Mouse (Mus musculus): ENCODE measurements around the gene Dvl1. TPM values are rescaled to one million over a fixed set of nuclear protein-coding genes. Genes with fewer than 3 reads are reported as not detected.

Dvl1 gene
- polyA plus RNA-seq, 1 experiment from 2014 or later, result 17.8 TPM

DNA sequence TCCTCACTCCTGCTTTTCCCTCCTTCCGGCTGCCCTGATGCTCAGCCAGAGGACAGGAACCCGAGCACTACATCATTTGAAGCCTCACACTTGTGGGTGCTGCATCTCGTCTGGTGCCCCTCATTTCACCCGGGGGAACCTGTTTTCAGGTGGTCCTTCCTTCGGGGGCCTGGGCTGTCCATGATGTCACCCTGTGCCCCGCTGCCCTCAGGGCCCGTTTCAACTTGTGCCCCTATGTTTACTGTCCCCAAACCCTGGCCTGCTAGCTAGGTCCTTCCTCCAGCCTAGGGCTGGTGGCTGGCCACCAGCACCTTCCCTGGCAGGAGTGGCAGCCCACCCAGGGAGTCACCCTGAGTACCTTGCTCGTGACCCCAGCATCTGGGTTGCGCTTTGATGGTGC is 58.9 kb downstream of the Dvl1 start:
- DNase-seq (no peak), ATAC-seq (ENCODE audit: insufficient read depth) (no peak)
- H3K9me3 ChIP-seq (ENCODE audit: low read depth, low read length), result no peaks in the 10 kb centered on the region
- no peaks in the 10 kb centered on the region for H3K4me1 ChIP-seq (ENCODE audit: insufficient read depth)
- no peak overlapping the region for H3K4me2 ChIP-seq
- WGBS, result 75% methylated on average over 9 of the region's 9 CpGs
- no peak overlapping the region for H3K4me3 ChIP-seq (ENCODE audit: low read depth, low read length)
- H3K36me3 ChIP-seq (ENCODE audit: insufficient read depth), result peaks cover 47% of the 10 kb centered on the region
- H3K27me3 ChIP-seq (ENCODE audit: insufficient read depth, low read length), result no peaks in the 10 kb centered on the region
- no peak for TF ChIP-seq CTCF (IDR thresholded peaks at IDR 0.05; ENCODE audit: low read depth)
- no peak overlapping the region for H3K27ac ChIP-seq (ENCODE audit: low read depth)
- no peak overlapping the region for H3K9ac ChIP-seq

GRCm38 (mm10) chr4:155907003-155907402 is 59.8 kb downstream of the Dvl1 start:
- Histone ChIP-seq H3K9me3 (ENCODE audit: low read depth, low read length) (no peaks in the 10 kb centered on the region), H3K9ac (no peak overlapping the region), H3K4me1 (ENCODE audit: insufficient read depth) (no peaks in the 10 kb centered on the region), H3K27ac (ENCODE audit: low read depth) (no peak overlapping the region), H3K27me3 (ENCODE audit: insufficient read depth, low read length) (no peaks in the 10 kb centered on the region), H3K4me2 (no peak overlapping the region), H3K4me3 (ENCODE audit: low read depth, low read length) (no peak overlapping the region), H3K36me3 (ENCODE audit: insufficient read depth) (peaks cover 38% of the 10 kb centered on the region)
- DNase-seq (no peak), ATAC-seq (ENCODE audit: insufficient read depth) (no peak)
- WGBS, result 62% methylated on average over 11 of the region's 11 CpGs
- no peak for TF ChIP-seq CTCF (IDR thresholded peaks at IDR 0.05; ENCODE audit: low read depth)

GRCm38 (mm10) chr4:155908281-155908680 is 61.1 kb downstream of the Dvl1 start:
- no peak for ATAC-seq (ENCODE audit: insufficient read depth)
- H3K9ac ChIP-seq, result no peak overlapping the region
- no peak overlapping the region for H3K4me2 ChIP-seq
- no peaks in the 10 kb centered on the region for H3K4me1 ChIP-seq (ENCODE audit: insufficient read depth)
- no peaks in the 10 kb centered on the region for H3K9me3 ChIP-seq (ENCODE audit: low read depth, low read length)
- TF ChIP-seq CTCF (IDR thresholded peaks at IDR 0.05; ENCODE audit: low read depth), result no peak
- peaks cover 26% of the 10 kb centered on the region for H3K36me3 ChIP-seq (ENCODE audit: insufficient read depth)
- no peaks in the 10 kb centered on the region for H3K27me3 ChIP-seq (ENCODE audit: insufficient read depth, low read length)
- H3K27ac ChIP-seq (ENCODE audit: low read depth), result no peak overlapping the region
- no peak for DNase-seq
- H3K4me3 ChIP-seq (ENCODE audit: low read depth, low read length), result no peak overlapping the region
- WGBS, result 68% methylated on average over 7 of the region's 7 CpGs

DNA sequence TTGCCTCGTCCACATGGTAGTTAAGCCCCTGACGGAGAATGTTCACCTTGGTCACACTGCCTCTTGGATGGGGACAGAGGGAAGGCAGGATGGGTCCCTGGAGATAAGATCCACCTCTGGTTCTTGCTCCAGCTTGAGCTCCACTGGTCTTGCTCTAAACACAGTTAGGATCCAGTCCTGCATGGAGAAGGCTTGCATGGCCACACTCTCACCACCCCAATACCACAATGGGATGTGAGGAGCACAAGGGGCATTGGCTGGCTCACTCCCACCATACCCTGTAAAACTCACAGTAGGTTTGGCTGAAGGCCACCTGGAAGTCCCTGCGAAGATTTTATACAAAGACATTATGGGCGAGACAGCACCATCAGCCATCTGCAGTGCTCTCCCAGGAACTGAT is 61.5 kb downstream of the Dvl1 start:
- Histone ChIP-seq H3K27me3 (ENCODE audit: insufficient read depth, low read length) (no peaks in the 10 kb centered on the region), H3K9me3 (ENCODE audit: low read depth, low read length) (no peaks in the 10 kb centered on the region), H3K4me2 (no peak overlapping the region), H3K9ac (no peak overlapping the region), H3K4me3 (ENCODE audit: low read depth, low read length) (no peak overlapping the region), H3K27ac (ENCODE audit: low read depth) (no peak overlapping the region), H3K36me3 (ENCODE audit: insufficient read depth) (peaks cover 23% of the 10 kb centered on the region), H3K4me1 (ENCODE audit: insufficient read depth) (no peaks in the 10 kb centered on the region)
- DNase-seq (no peak), ATAC-seq (ENCODE audit: insufficient read depth) (no peak)
- TF ChIP-seq CTCF (IDR thresholded peaks at IDR 0.05; ENCODE audit: low read depth), result no peak
- WGBS, result 89% methylated on average over 4 of the region's 4 CpGs

Other genes with a start within 250 kb of the Dvl1 start
- 9.5 and 9.7 TPM in 2 replicates for gene Slc35e2, start 246.0 kb upstream of the Dvl1 start, polyA plus RNA-seq (2014; fragmentation: Nextera tagmentation; extraction: Ambion mirVana)
- 56.3 and 58.7 TPM in 2 replicates for gene Cdk11b, start 222.5 kb upstream of the Dvl1 start, polyA plus RNA-seq (2014; fragmentation: Nextera tagmentation; extraction: Ambion mirVana)
- gene Gm10563, start 202.0 kb upstream of the Dvl1 start, polyA plus RNA-seq (2014; fragmentation: Nextera tagmentation; extraction: Ambion mirVana), result not detected in 2 replicates
- 34.8 and 38.7 TPM in 2 replicates for gene Mmp23, start 194.0 kb upstream of the Dvl1 start, polyA plus RNA-seq (2014; fragmentation: Nextera tagmentation; extraction: Ambion mirVana)
- gene Mib2, start 178.2 kb upstream of the Dvl1 start, polyA plus RNA-seq (2014; fragmentation: Nextera tagmentation; extraction: Ambion mirVana), result 22.4 and 24.8 TPM in 2 replicates
- gene Fndc10, start 153.1 kb upstream of the Dvl1 start, polyA plus RNA-seq (2014; fragmentation: Nextera tagmentation; extraction: Ambion mirVana), result 2.5 and 2.7 TPM in 2 replicates
- gene Ssu72, start 142.6 kb upstream of the Dvl1 start, polyA plus RNA-seq (2014; fragmentation: Nextera tagmentation; extraction: Ambion mirVana), result 153 and 156 TPM in 2 replicates
- 0.41 and 0.86 TPM in 2 replicates for gene Tmem240, start 112.6 kb upstream of the Dvl1 start, polyA plus RNA-seq (2014; fragmentation: Nextera tagmentation; extraction: Ambion mirVana)
- gene Atad3a, start 86.3 kb upstream of the Dvl1 start, polyA plus RNA-seq (2014; fragmentation: Nextera tagmentation; extraction: Ambion mirVana), result 96.6 and 102 TPM in 2 replicates
- 8.7 and 8.9 TPM in 2 replicates for gene Vwa1, start 72.7 kb upstream of the Dvl1 start, polyA plus RNA-seq (2014; fragmentation: Nextera tagmentation; extraction: Ambion mirVana)
- gene Tmem88b, start 61.5 kb upstream of the Dvl1 start, polyA plus RNA-seq (2014; fragmentation: Nextera tagmentation; extraction: Ambion mirVana), result 0.12 and 0.15 TPM in 2 replicates
- not detected in 2 replicates for gene Ankrd65, start 57.0 kb upstream of the Dvl1 start, polyA plus RNA-seq (2014; fragmentation: Nextera tagmentation; extraction: Ambion mirVana)
- 226 and 231 TPM in 2 replicates for gene Mrpl20, start 44.5 kb upstream of the Dvl1 start, polyA plus RNA-seq (2014; fragmentation: Nextera tagmentation; extraction: Ambion mirVana)
- gene Ccnl2, start 34.9 kb upstream of the Dvl1 start, polyA plus RNA-seq (2014; fragmentation: Nextera tagmentation; extraction: Ambion mirVana), result 172 and 174 TPM in 2 replicates
- gene Aurkaip1, start 16.1 kb upstream of the Dvl1 start, polyA plus RNA-seq (2014; fragmentation: Nextera tagmentation; extraction: Ambion mirVana), result 124 and 136 TPM in 2 replicates
- gene Mxra8, start 7.7 kb upstream of the Dvl1 start, polyA plus RNA-seq (2014; fragmentation: Nextera tagmentation; extraction: Ambion mirVana), result 148 and 155 TPM in 2 replicates
- 0.16 and 0.22 TPM in 2 replicates for gene Tas1r3, start 16.0 kb downstream of the Dvl1 start, polyA plus RNA-seq (2014; fragmentation: Nextera tagmentation; extraction: Ambion mirVana)
- 17.1 and 18.4 TPM in 2 replicates for gene Cptp, start 22.0 kb downstream of the Dvl1 start, polyA plus RNA-seq (2014; fragmentation: Nextera tagmentation; extraction: Ambion mirVana)
- gene Ints11, start 22.1 kb downstream of the Dvl1 start, polyA plus RNA-seq (2014; fragmentation: Nextera tagmentation; extraction: Ambion mirVana), result 83.6 and 84.7 TPM in 2 replicates
- gene Pusl1, start 44.4 kb downstream of the Dvl1 start, polyA plus RNA-seq (2014; fragmentation: Nextera tagmentation; extraction: Ambion mirVana), result 43.6 and 50.9 TPM in 2 replicates
- 17.9 and 20.5 TPM in 2 replicates for gene Acap3, start 44.4 kb downstream of the Dvl1 start, polyA plus RNA-seq (2014; fragmentation: Nextera tagmentation; extraction: Ambion mirVana)
- gene Ube2j2, start 96.4 kb downstream of the Dvl1 start, polyA plus RNA-seq (2014; fragmentation: Nextera tagmentation; extraction: Ambion mirVana), result 124 and 127 TPM in 2 replicates
- 35.9 and 43.5 TPM in 2 replicates for gene C1qtnf12, start 114.9 kb downstream of the Dvl1 start, polyA plus RNA-seq (2014; fragmentation: Nextera tagmentation; extraction: Ambion mirVana)
- 17.1 and 18.2 TPM in 2 replicates for gene B3galt6, start 145.2 kb downstream of the Dvl1 start, polyA plus RNA-seq (2014; fragmentation: Nextera tagmentation; extraction: Ambion mirVana)
- gene Sdf4, start 145.5 kb downstream of the Dvl1 start, polyA plus RNA-seq (2014; fragmentation: Nextera tagmentation; extraction: Ambion mirVana), result 152 TPM in 2 replicates
- 0.47 and 0.60 TPM in 2 replicates for gene Tnfrsf4, start 166.4 kb downstream of the Dvl1 start, polyA plus RNA-seq (2014; fragmentation: Nextera tagmentation; extraction: Ambion mirVana)
- 1.3 TPM in 2 replicates for gene Tnfrsf18, start 178.8 kb downstream of the Dvl1 start, polyA plus RNA-seq (2014; fragmentation: Nextera tagmentation; extraction: Ambion mirVana)
- 2.1 and 3.0 TPM in 2 replicates for gene Ttll10, start 212.0 kb downstream of the Dvl1 start, polyA plus RNA-seq (2014; fragmentation: Nextera tagmentation; extraction: Ambion mirVana)

Data from lung, embryonic 14.5 days (tissue).